ENCODE assay signal across 8 mouse cellular contexts in the genomic region with DNA sequence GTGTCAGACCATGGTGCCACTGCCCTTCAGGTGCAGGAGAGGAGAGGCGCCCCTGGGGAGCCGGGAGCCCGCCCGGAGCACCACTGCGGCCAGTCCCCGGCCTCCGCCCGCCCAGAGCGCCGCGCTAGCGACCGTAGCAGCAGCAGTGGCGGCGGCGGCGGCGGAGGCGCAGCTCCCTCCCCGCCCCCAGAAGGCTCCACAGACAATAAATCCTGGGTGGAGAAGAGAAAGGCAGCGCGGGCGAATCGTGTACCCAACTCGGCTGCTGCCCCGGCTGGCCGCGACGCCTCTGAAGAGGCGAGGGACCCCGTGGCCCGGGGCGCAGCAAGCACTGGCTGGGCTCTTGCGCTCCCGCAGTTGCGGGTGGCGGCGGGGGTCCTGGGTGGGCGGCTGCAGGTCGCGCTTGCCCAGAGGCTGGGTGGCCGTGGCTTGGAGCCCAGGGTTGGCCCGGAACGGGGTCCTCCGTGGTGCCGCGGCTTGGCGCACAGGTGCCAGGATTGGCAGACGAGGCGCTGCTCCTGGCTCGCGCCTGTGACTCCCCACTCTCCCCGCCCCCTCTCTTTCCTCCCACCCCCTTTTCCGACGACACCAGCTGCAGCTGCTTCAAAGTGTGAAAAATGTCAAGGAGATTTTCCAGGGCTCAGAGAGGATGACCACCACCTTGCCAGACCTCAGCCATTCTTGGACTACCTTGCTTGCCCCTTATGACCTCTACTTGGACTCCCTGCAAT. TPM values are rescaled to one million over a fixed set of nuclear protein-coding genes. Genes with fewer than 3 reads are reported as not detected.
DNase-seq lines count a peak whose midpoint lies in the region; ATAC-seq lines count a peak whose summit lies in the region.

No protein-coding gene starts in this region.

- 0% methylated on average over 31 of the region's 55 CpGs for WGBS in lung, embryonic 16.5 days
- WGBS in embryonic facial prominence, embryonic 10.5 days: under 1% methylated on average over 55 of the region's 55 CpGs
- under 1% methylated on average over 52 of the region's 55 CpGs for WGBS in neural tube, embryonic 11.5 days

- intact Hi-C loops in left cerebral cortex, postnatal 36 days (cut with DNase I): loop anchor here (5.0 to 10.0 kb wide), 6 partner anchors 261 to 703 kb away; no protein-coding TSS in a partner anchor

- H3K4me3 ChIP-seq in lung, embryonic 16.5 days (ENCODE audit: low read length): peak overlapping the region; percentile 57
- peak overlapping the region; percentile 77 for H3K4me3 ChIP-seq in embryonic facial prominence, embryonic 10.5 days
- peak overlapping the region; percentile 75 for H3K4me3 ChIP-seq in neural tube, embryonic 11.5 days (ENCODE audit: low read depth, low read length)

- ATAC-seq in lung, embryonic 16.5 days (ENCODE audit: low read depth): peak; percentile 74
- peak; percentile 69 for ATAC-seq in neural tube, embryonic 11.5 days (ENCODE audit: insufficient read depth, low FRiP score, low TSS enrichment)

- DNase-seq in lung, postnatal 14 days: no peak
- peak; percentile 62 for DNase-seq in embryonic facial prominence, embryonic 10.5 days (ENCODE audit: low spot score)
- peak; percentile 14 for DNase-seq in heart, postnatal 4 days
- peak; percentile 64 to 74 for DNase-seq in left cerebral cortex, postnatal 36 days (ENCODE audit: low spot score in 2 of 2)
- peak; percentile 64 for DNase-seq in neural tube, embryonic 11.5 days (ENCODE audit: low spot score)
- no peak for DNase-seq in c-Kit-positive CD71-positive TER-119-positive erythroid progenitor cells, embryonic 14.5 days (ENCODE audit: low spot score)
- DNase-seq in natural killer cell, adult 2 months (ENCODE audit: low spot score in 2 of 2): no peak

- H3K9me3 ChIP-seq in lung, embryonic 16.5 days (ENCODE audit: control insufficient read depth, low read length): no peaks in the 10 kb centered on the region
- H3K9me3 ChIP-seq in embryonic facial prominence, embryonic 10.5 days: no peaks in the 10 kb centered on the region
- no peaks in the 10 kb centered on the region for H3K9me3 ChIP-seq in neural tube, embryonic 11.5 days (ENCODE audit: control insufficient read depth, low read length)

- H3K27me3 ChIP-seq in lung, embryonic 16.5 days (ENCODE audit: control insufficient read depth, insufficient read depth, low read depth, low read length): peaks cover 38% of the 10 kb centered on the region
- H3K27me3 ChIP-seq in embryonic facial prominence, embryonic 10.5 days (replicated peaks; ENCODE audit: low read depth, poor library complexity, severe bottlenecking): peaks cover 57% of the 10 kb centered on the region
- peaks cover 14% of the 10 kb centered on the region for H3K27me3 ChIP-seq in neural tube, embryonic 11.5 days (ENCODE audit: control insufficient read depth, insufficient read depth, low read length)

- peak overlapping the region; percentile 49 for H3K9ac ChIP-seq in lung, embryonic 16.5 days (ENCODE audit: low read length)
- H3K9ac ChIP-seq in neural tube, embryonic 11.5 days (ENCODE audit: low read length): peak overlapping the region; percentile 71

- H3K27ac ChIP-seq in lung, embryonic 16.5 days (ENCODE audit: low read length): no peak overlapping the region
- H3K27ac ChIP-seq in embryonic facial prominence, embryonic 10.5 days (replicated peaks): peak overlapping the region; percentile 73
- H3K27ac ChIP-seq in neural tube, embryonic 11.5 days (ENCODE audit: low read depth, low read length): peak overlapping the region; percentile 50; the same call in 1 of the 2 replicates

- no peaks in the 10 kb centered on the region for H3K36me3 ChIP-seq in lung, embryonic 16.5 days (ENCODE audit: control insufficient read depth, insufficient read depth, low read length)
- H3K36me3 ChIP-seq in embryonic facial prominence, embryonic 10.5 days (replicated peaks): no peaks in the 10 kb centered on the region
- no peaks in the 10 kb centered on the region for H3K36me3 ChIP-seq in neural tube, embryonic 11.5 days (ENCODE audit: control insufficient read depth, insufficient read depth, low read length)

- H3K4me2 ChIP-seq in lung, embryonic 16.5 days (ENCODE audit: low read depth, low read length): peak overlapping the region; percentile 99
- peak overlapping the region; percentile 97 for H3K4me2 ChIP-seq in neural tube, embryonic 11.5 days (ENCODE audit: low read depth)

- H3K4me1 ChIP-seq in lung, embryonic 16.5 days (replicated peaks; ENCODE audit: control insufficient read depth, insufficient read depth, low read length): peaks cover 6% of the 10 kb centered on the region
- peaks cover 26% of the 10 kb centered on the region for H3K4me1 ChIP-seq in embryonic facial prominence, embryonic 10.5 days
- H3K4me1 ChIP-seq in neural tube, embryonic 11.5 days (ENCODE audit: control insufficient read depth, insufficient read depth, low read length): peaks cover 3% of the 10 kb centered on the region; the same call in 1 of the 2 replicates

RNA-seq across cellular contexts. Expression of a gene that starts 0.6 kb away (rescaled TPM):
- 0.09 and 0.20 TPM in 2 replicates for polyA plus RNA-seq in lung, embryonic 16.5 days (2015; fragmentation: Nextera tagmentation; extraction: Ambion mirVana)
- 0.37 and 0.48 TPM in 2 replicates for polyA plus RNA-seq in embryonic facial prominence, embryonic 10.5 days (2016; fragmentation: Nextera tagmentation; extraction: Ambion mirVana)
- under 1 TPM; 0.02 to 0.05 TPM for total RNA-seq in heart, postnatal 4 days (2021)
- total RNA-seq in left cerebral cortex, postnatal 36 days (2021): 100 to 1,000 TPM; 106 to 140 TPM
- 1.7 and 1.9 TPM in 2 replicates for polyA plus RNA-seq in neural tube, embryonic 11.5 days (2014; fragmentation: Nextera tagmentation; extraction: Ambion mirVana)

Comparison
In these comparisons a context has a peak if more than half of its experiments do, and no peak if none do; other contexts are left out.
1. DNase-seq: peak in embryonic facial prominence, embryonic 10.5 days (single experiment), heart, postnatal 4 days (single experiment), left cerebral cortex, postnatal 36 days (2 of 2) and neural tube, embryonic 11.5 days (single experiment); none in lung, postnatal 14 days (single experiment), c-Kit-positive CD71-positive TER-119-positive erythroid progenitor cells, embryonic 14.5 days (single experiment) and natural killer cell, adult 2 months (0 of 2).
2. Peak in every context shown above with its lines, with median percentiles within 50 percentile points of each other: H3K4me3 ChIP-seq.